Mouse (Mus musculus) adrenal gland, adult 2 months (tissue): ENCODE data around the gene Trim66. TPM values are rescaled to one million over a fixed set of nuclear protein-coding genes. Genes with fewer than 3 reads are reported as not detected.

ENCODE experiments used
- DNase-seq: peaks from one replicate; pipeline ENCODE4 v3.0.0; 2021
- polyA plus RNA-seq: library from polyadenylated mRNA; depleted of rRNA; stranded (reverse); fragments of >200 nt; gene quantifications from 2 replicates; pipeline ENCODE4 v1.2.3, GENCODE M21; 2012
- total RNA-seq, 2 experiments: library from RNA; stranded (reverse); gene quantifications; 2 replicates each; pipeline ENCODE4 v1.2.3; 2021

Trim66 gene
- total and polyA plus RNA-seq, 3 experiments: 0.17 to 0.24 (median 0.23) TPM

GRCm38 (mm10) chr7:109522084-109522483 lies 14.2 kb upstream of the Trim66 start:
- DNase-seq: no peak

- no peak for DNase-seq
Measured at GRCm38 (mm10) chr7:109519936-109520335, 12.0 kb upstream of the Trim66 start.

- DNase-seq: peak; percentile 99
Measured at GRCm38 (mm10) chr7:109518838-109519696, 11.1 kb upstream of the Trim66 start, which contains the start of gene Rpl27a. Rpl27a (plus strand) TSS chr7:109519147.

GRCm38 (mm10) chr7:109518036-109518681 lies 10.2 kb upstream of the Trim66 start:
- no peak for DNase-seq

- no peak for DNase-seq
Measured at GRCm38 (mm10) chr7:109516500-109516899, 8.6 kb upstream of the Trim66 start.

GRCm38 (mm10) chr7:109511838-109512237 lies 3.9 kb upstream of the Trim66 start:
- DNase-seq: no peak

GRCm38 (mm10) chr7:109510799-109511198 lies 2.9 kb upstream of the Trim66 start:
- no peak for DNase-seq

GRCm38 (mm10) chr7:109507572-109507971 lies 362 bp downstream of the Trim66 start:
- no peak for DNase-seq

GRCm38 (mm10) chr7:109507119-109507518 lies 815 bp downstream of the Trim66 start:
- peak; percentile 7 for DNase-seq

GRCm38 (mm10) chr7:109497507-109497906 lies 10.4 kb downstream of the Trim66 start:
- no peak for DNase-seq

GRCm38 (mm10) chr7:109493319-109494316 lies 14.3 kb downstream of the Trim66 start:
- peak; percentile 11 for DNase-seq

GRCm38 (mm10) chr7:109492616-109493318 lies 15.2 kb downstream of the Trim66 start:
- no peak for DNase-seq

GRCm38 (mm10) chr7:109484221-109484620 lies 23.7 kb downstream of the Trim66 start:
- DNase-seq: no peak

- DNase-seq: peak; percentile 35
Measured at GRCm38 (mm10) chr7:109480765-109481197, 27.2 kb downstream of the Trim66 start.

- peak; percentile 15 for DNase-seq
Measured at GRCm38 (mm10) chr7:109477926-109478325, 30.0 kb downstream of the Trim66 start.

GRCm38 (mm10) chr7:109470700-109471099 lies 37.2 kb downstream of the Trim66 start:
- DNase-seq: no peak

GRCm38 (mm10) chr7:109468262-109468701 lies 39.7 kb downstream of the Trim66 start:
- no peak for DNase-seq

GRCm38 (mm10) chr7:109467591-109467990 lies 40.3 kb downstream of the Trim66 start:
- DNase-seq: no peak

GRCm38 (mm10) chr7:109460698-109461097 lies 47.2 kb downstream of the Trim66 start:
- no peak for DNase-seq

- DNase-seq: no peak
Measured at GRCm38 (mm10) chr7:109456563-109456962, 51.4 kb downstream of the Trim66 start.

GRCm38 (mm10) chr7:109455748-109456147 lies 52.2 kb downstream of the Trim66 start:
- no peak for DNase-seq
